Mouse (Mus musculus) urinary bladder, adult 18-20 months (tissue): ENCODE measurements around the gene Commd9.
A peak's percentile ranks its signal among the peaks of the same experiment; 100 is the strongest.

ENCODE experiments used
- DNase-seq, 2 experiments: peaks; one replicate each; pipeline ENCODE4 v3.0.0; 2022; ENCODE audit warnings: low spot score in 2 of 2, mixed read lengths in 2 of 2

Commd9 gene

DNA sequence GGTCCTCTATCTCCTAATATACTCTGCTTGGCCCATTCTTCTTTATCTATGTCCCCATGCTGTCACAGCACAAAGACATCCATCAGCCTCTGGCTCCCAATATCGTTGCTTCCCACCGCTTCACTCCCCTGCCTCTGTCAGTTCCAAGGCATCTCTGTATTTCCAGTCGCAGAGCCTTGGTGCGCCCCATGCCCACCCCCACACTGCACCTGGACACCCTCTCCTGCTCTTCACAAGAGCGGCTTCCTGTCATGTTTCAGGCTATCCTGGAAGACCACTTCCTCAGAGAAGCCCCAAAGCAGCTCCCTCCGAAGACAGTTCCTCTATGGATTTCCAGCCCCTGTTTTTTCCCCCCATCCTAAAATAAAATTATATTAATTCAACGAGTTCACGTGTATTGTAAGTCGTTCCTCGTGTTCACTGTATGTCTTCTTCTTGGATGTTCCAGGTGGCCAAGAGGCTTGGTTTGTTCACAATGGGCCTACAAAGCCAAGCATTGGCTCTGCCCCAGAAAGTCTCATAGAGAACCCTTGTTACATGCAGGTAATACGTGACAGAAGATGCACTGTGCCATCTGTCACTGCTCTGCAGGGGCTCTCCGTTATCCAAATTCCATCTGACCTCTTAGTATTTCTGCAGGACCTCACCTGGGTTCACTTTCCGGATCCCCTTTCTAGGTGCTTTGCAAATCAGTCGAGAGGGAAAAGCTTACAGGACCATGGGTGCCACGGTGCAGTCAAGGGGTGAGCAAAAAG is 23.5 kb downstream of the Commd9 start:
- no peak for DNase-seq

GRCm38 (mm10) chr2:101918518-101918917 is 32.5 kb downstream of the Commd9 start:
- no peak for DNase-seq

DNA sequence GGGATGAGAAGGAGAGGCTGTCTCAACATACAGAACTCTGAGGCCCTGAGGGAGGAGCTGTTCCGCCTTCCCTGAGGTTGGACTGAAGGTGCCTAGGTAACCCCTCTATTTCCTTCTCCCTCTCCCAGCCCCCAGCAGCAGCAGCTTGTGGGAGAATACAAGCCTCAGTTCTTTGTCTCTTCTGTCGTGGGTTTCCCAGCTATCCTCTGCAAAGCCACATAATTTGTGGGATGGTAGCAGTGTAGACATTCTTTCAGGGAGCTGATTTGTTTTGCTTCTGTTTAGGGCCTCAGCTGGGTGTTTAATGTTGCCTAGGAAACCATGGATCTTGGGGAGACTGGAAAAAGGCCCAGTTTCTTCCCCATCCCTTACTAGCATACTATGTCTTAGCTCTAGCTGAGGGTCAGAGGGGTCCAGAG is 34.1 kb downstream of the Commd9 start:
- DNase-seq, result no peak

GRCm38 (mm10) chr2:101922302-101922701 is 36.3 kb downstream of the Commd9 start:
- no peak for DNase-seq

- no peak for DNase-seq
These were observed 37.1 kb downstream of the Commd9 start for GRCm38 (mm10) chr2:101923181-101923580.

DNA sequence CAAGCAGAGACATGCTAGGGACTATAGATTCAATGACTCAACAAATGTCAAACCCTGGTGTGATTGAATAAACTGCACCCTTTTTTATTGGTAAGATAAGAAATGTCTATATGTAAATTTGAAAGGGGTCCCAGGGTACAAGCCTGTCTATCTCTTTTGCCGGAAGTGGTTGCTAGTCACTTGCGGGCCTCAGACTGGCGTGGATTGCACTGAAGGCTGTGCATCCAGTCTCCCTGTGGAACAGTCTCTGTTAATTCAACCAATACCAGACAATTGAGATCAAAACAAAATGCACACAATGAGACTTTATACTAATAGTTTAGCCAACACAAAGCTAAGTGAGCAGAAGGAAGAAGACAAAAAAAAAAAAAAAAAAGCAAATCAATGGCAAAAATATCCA is 39.1 kb downstream of the Commd9 start:
- DNase-seq, result no peak

- DNase-seq, result no peak
These were observed 39.6 kb downstream of the Commd9 start for GRCm38 (mm10) chr2:101925591-101926188.

DNA sequence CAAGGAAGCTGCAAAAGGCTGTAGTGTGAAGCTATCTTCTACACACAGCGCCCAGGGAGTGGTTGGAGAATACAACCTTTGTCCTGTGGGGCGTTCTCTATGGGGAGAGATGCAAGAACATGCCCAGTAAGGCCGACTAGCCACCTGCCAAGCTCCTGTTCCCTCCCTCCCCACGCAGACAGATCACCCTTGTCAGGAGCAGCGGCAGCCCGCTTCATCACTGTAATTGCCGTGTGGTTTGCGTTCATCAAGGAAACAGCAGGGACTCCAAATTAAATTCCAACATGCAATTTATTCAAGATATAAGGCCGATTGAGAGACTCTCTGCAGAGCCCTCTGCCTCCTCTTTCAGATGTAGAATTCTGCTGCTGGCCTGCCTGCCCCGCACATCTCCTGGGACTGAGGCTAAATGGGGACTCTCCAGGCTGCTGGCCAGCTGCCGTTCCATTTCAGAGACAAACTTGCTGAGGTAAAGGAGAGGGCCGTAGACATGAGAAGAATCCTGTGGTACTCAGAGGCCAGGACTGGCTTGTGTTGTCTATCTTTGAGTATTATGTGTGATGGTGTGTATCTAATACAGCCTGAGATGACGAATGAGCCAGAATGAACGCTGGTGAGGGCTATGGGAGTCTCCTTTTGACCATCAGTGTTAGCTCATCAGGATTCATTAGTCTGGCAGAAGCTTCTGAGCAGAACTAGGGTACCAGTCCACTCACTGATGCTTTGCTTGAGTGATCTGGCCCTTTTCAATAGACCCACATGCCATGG is 46.3 kb downstream of the Commd9 start:
- DNase-seq, result no peak

- no peak for DNase-seq
These were observed 47.3 kb downstream of the Commd9 start for GRCm38 (mm10) chr2:101933301-101933700.

DNA sequence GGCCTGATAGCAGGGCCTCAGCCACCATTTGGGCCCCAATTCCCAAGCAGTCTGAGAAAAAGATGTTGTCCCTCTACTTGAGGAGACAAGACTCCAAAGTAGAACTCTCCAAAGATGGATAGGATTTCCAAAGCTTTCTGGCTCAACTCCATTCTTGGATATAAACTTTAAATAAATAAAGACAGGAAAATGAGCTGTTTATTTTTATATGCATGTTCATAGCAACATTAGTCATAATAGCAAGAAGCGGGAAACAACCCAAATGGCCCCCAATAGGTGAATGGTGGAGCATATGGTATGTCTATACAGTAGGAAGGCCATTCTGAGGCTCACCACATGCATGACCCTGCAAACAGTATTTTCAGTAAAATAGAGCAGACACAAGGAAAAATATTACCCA is 49.0 kb downstream of the Commd9 start:
- DNase-seq, result no peak

GRCm38 (mm10) chr2:101950716-101951520 is 64.9 kb downstream of the Commd9 start:
- DNase-seq, result peak in 1 of 2 experiments; percentile 7
